Mouse (Mus musculus) small intestine, adult 2 months (tissue): ENCODE results near the gene Exd1.

Experiments used
- CTCF ChIP-seq: fragments of 200-500 bp; IDR thresholded peaks from 2 replicates; pipeline ENCODE4 v1.5.1; 2012; ENCODE audit warnings: low read depth, mild to moderate bottlenecking, control low read depth, inconsistent platforms, low read length, moderate library complexity, mixed read lengths; ENCODE audit not compliant: insufficient replicate concordance, insufficient read length; ENCODE audit errors: extremely low read depth
- POLR2A ChIP-seq: fragments of 200-500 bp; IDR thresholded peaks from 2 replicates; pipeline ENCODE4 v1.6.1; 2012; ENCODE audit warnings: low read depth, mild to moderate bottlenecking, control low read depth, inconsistent platforms, low read length, moderate library complexity

DNA sequence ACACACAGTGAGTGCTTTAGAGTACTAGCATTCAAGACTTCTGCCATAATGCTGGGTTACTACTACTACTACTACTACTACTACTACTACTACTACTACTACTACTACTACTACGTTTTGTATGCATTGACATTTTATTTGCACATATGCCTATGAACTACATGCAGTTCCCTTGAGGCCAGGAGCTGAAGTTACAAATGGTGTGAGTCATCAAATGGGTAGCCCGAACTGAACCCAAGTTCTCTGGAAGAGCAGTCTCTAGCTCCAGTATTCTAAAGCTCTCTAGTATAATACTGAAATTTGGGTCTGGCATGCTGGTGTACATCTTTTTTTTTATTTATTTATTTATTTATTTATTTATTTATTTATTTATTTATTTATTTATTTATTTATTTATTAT is 3.8 kb downstream of the Exd1 start:
- TF ChIP-seq POLR2A = no peak
- TF ChIP-seq CTCF = no peak
